15 mouse cellular contexts compared by ENCODE assay signal in the genomic region with DNA sequence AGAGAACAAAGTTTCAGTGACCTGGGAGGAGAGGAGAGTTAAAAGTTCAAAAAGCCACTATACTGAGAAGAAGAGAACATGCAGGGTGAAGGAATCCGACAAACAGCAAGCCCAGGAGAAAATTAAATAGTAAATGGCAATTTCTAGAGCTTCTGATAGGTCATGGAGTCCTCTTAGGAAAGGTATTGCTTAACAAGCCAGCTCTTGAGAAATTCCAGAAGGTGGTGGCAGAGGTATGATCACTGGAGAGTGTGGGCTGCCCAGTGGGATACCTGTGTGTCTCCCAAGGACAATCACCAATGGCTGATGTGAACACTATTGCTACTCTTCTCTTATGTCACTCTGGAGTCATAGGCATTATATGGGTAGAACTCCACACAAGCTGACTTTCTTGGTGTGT. TPM values are rescaled to one million over a fixed set of nuclear protein-coding genes. Genes with fewer than 3 reads are reported as not detected.
DNase-seq lines count a peak whose midpoint lies in the region; ATAC-seq and TF ChIP-seq lines count a peak whose summit lies in the region.
"Had no signal": no experiment of that assay in that cellular context is flagged by ENCODE, and none has a peak within 500 bp of the region (broad histone marks: within the 10 kb centered on the region; RNA-seq: fewer than 3 reads in every experiment).

No protein-coding gene starts in this region.

- H3K9ac ChIP-seq in heart, embryonic 14.5 days (ENCODE audit: low read length) = no peak overlapping the region
- H3K9ac ChIP-seq in lung, embryonic 16.5 days (ENCODE audit: low read length) = no peak overlapping the region
- H3K9ac ChIP-seq: forebrain, embryonic 15.5 days; neural tube, embryonic 12.5 days had no signal

- no peak for TF ChIP-seq POLR2A in lung, adult 2 months (IDR thresholded peaks at IDR 0.05; ENCODE audit: borderline replicate concordance, extremely low read depth, low read depth, low read length)
- TF ChIP-seq POLR2A in thymus, adult 2 months (IDR thresholded peaks at IDR 0.05; ENCODE audit: control insufficient read depth, extremely low read depth, insufficient read depth, low read length, poor library complexity) = no peak

- no peak for ATAC-seq in heart, embryonic 14.5 days (ENCODE audit: insufficient number of reproducible peaks, insufficient read depth, low FRiP score, low read depth)
- ATAC-seq in lung, embryonic 16.5 days (ENCODE audit: low read depth) = no peak
- ATAC-seq: forebrain, embryonic 15.5 days; hindbrain, postnatal 0 days had no signal

- TF ChIP-seq CTCF in lung, adult 2 months (IDR thresholded peaks at IDR 0.05; ENCODE audit: insufficient read depth, low read length) = no peak
- TF ChIP-seq CTCF in thymus, adult 2 months (IDR thresholded peaks at IDR 0.05; ENCODE audit: borderline replicate concordance, control insufficient read depth, extremely low read depth, insufficient read depth, low read length, poor library complexity) = no peak

- 92% methylated on average over 1 of the region's 1 CpGs for WGBS in heart, embryonic 14.5 days
- 66% methylated on average over 1 of the region's 1 CpGs for WGBS in lung, embryonic 16.5 days
- 67% methylated on average over 1 of the region's 1 CpGs for WGBS in lung, adult 2 months
- 94% methylated on average over 1 of the region's 1 CpGs for WGBS in thymus, adult 2 months

- H3K36me3 ChIP-seq in heart, embryonic 14.5 days (ENCODE audit: control insufficient read depth, insufficient read depth, low read length) = peaks cover 82% of the 10 kb centered on the region
- H3K36me3 ChIP-seq in lung, embryonic 16.5 days (ENCODE audit: control insufficient read depth, insufficient read depth, low read length) = peaks cover 13% of the 10 kb centered on the region
- H3K36me3 ChIP-seq in thymus, adult 2 months (ENCODE audit: control insufficient read depth, insufficient read depth, low read length) = peaks cover 8% of the 10 kb centered on the region; the same call in 1 of the 2 replicates

- H3K4me3 ChIP-seq in heart, embryonic 14.5 days (ENCODE audit: control insufficient read depth in 1 of 2, insufficient read depth in 1 of 2, low read depth in 1 of 2, low read length in 2 of 2) = no peak overlapping the region
- no peak overlapping the region for H3K4me3 ChIP-seq in lung, embryonic 16.5 days (ENCODE audit: low read length)
- no peak overlapping the region for H3K4me3 ChIP-seq in lung, adult 2 months (replicated peaks; ENCODE audit: extremely low read depth, low read depth, low read length)
- H3K4me3 ChIP-seq in thymus, adult 2 months (ENCODE audit: control insufficient read depth, insufficient read depth, low read length) = no peak overlapping the region
- H3K4me3 ChIP-seq: erythroblast, embryonic 14.5 days; forebrain, embryonic 15.5 days; midbrain, embryonic 10.5 days; neural tube, embryonic 12.5 days had no signal

- DNase-seq in heart, adult 8-10 months (ENCODE audit: low spot score) = no peak
- no peak for DNase-seq in lung, adult 2 months
- DNase-seq in lung, postnatal 36 days = peak; percentile 66
- no peak for DNase-seq in thymus, adult 2 months
- DNase-seq in adrenal gland, adult (ENCODE audit: inconsistent age in 2 of 2, low spot score in 1 of 2) = no peak
- DNase-seq: cerebellum, adult 8-10 months; left cerebral cortex, postnatal 4 days; right cerebral cortex, postnatal 14 days had no signal

- peaks cover 10 to 18% of the 10 kb centered on the region in 2 experiments for H3K4me1 ChIP-seq in heart, embryonic 14.5 days (ENCODE audit: control insufficient read depth in 2 of 2, insufficient read depth in 2 of 2, low read length in 2 of 2)
- peaks cover 8% of the 10 kb centered on the region for H3K4me1 ChIP-seq in lung, embryonic 16.5 days (replicated peaks; ENCODE audit: control insufficient read depth, insufficient read depth, low read length)
- H3K4me1 ChIP-seq in lung, adult 2 months (ENCODE audit: control insufficient read depth, insufficient read depth, low read length) = 0 out of 2 replicates have a peak, but pooled peaks cover 3% of the 10 kb centered on the region
- no peaks in the 10 kb centered on the region for H3K4me1 ChIP-seq in thymus, adult 2 months (replicated peaks; ENCODE audit: control insufficient read depth, insufficient read depth, low read length)
- H3K4me1 ChIP-seq: forebrain, embryonic 15.5 days had no signal

- H3K27me3 ChIP-seq in heart, embryonic 14.5 days (ENCODE audit: control insufficient read depth, insufficient read depth, low read length) = no peaks in the 10 kb centered on the region
- H3K27me3 ChIP-seq in lung, embryonic 16.5 days (ENCODE audit: control insufficient read depth, insufficient read depth, low read depth, low read length) = no peaks in the 10 kb centered on the region
- no peaks in the 10 kb centered on the region for H3K27me3 ChIP-seq in thymus, adult 2 months (ENCODE audit: control insufficient read depth, insufficient read depth, low read length)
- H3K27me3 ChIP-seq: forebrain, embryonic 15.5 days; neural tube, embryonic 12.5 days had no signal

- H3K27ac ChIP-seq in heart, embryonic 14.5 days (replicated peaks in 1 of 2; ENCODE audit: control insufficient read depth in 1 of 2, insufficient read depth in 1 of 2, low read depth in 2 of 2, low read length in 2 of 2) = peak overlapping the region; percentile 74 to 89
- peak overlapping the region; percentile 47 for H3K27ac ChIP-seq in lung, embryonic 16.5 days (ENCODE audit: low read length)
- no peak overlapping the region for H3K27ac ChIP-seq in thymus, adult 2 months (ENCODE audit: control insufficient read depth, insufficient read depth, low read length)
- H3K27ac ChIP-seq: forebrain, embryonic 15.5 days; hindbrain, postnatal 0 days; midbrain, embryonic 10.5 days; neural tube, embryonic 12.5 days had no signal

- H3K4me2 ChIP-seq in heart, embryonic 14.5 days (ENCODE audit: low read length) = 0 out of 2 replicates have a peak overlapping the region, but pooled peaks have one; percentile 29
- H3K4me2 ChIP-seq in lung, embryonic 16.5 days (ENCODE audit: low read depth, low read length) = no peak overlapping the region
- H3K4me2 ChIP-seq: forebrain, embryonic 15.5 days; neural tube, embryonic 12.5 days had no signal

- H3K9me3 ChIP-seq in heart, embryonic 14.5 days (ENCODE audit: control insufficient read depth, low read length) = no peaks in the 10 kb centered on the region
- no peaks in the 10 kb centered on the region for H3K9me3 ChIP-seq in lung, embryonic 16.5 days (ENCODE audit: control insufficient read depth, low read length)
- H3K9me3 ChIP-seq: forebrain, embryonic 15.5 days; midbrain, embryonic 10.5 days; neural tube, embryonic 12.5 days had no signal

RNA-seq across cellular contexts. Expression of gene Snx19, which starts 19.2 kb away (rescaled TPM):
- polyA plus RNA-seq in heart, embryonic 14.5 days (2014; fragmentation: Nextera tagmentation; extraction: Ambion mirVana) = 17.0 and 19.3 TPM in 2 replicates
- total RNA-seq in heart, adult 8-10 months (2022) = 10 to 100 TPM; 25.0 to 30.9 (median 27.3) TPM
- 16.5 and 17.2 TPM in 2 replicates for polyA plus RNA-seq in lung, embryonic 16.5 days (2015; fragmentation: Nextera tagmentation; extraction: Ambion mirVana)
- 11.7 and 14.4 TPM in 2 replicates for polyA plus RNA-seq in lung, adult 2 months (2012; rRNA removed)
- polyA plus RNA-seq in thymus, adult 2 months (2012; rRNA removed) = 14.7 and 15.0 TPM in 2 replicates
